Mouse (Mus musculus): ENCODE measurements around the gene Bach2. TPM values are rescaled to one million over a fixed set of nuclear protein-coding genes. Genes with fewer than 3 reads are reported as not detected.

Gene Bach2
- total RNA-seq, 2 experiments from 2014 or later: 21.4 to 29.7 TPM

DNA sequence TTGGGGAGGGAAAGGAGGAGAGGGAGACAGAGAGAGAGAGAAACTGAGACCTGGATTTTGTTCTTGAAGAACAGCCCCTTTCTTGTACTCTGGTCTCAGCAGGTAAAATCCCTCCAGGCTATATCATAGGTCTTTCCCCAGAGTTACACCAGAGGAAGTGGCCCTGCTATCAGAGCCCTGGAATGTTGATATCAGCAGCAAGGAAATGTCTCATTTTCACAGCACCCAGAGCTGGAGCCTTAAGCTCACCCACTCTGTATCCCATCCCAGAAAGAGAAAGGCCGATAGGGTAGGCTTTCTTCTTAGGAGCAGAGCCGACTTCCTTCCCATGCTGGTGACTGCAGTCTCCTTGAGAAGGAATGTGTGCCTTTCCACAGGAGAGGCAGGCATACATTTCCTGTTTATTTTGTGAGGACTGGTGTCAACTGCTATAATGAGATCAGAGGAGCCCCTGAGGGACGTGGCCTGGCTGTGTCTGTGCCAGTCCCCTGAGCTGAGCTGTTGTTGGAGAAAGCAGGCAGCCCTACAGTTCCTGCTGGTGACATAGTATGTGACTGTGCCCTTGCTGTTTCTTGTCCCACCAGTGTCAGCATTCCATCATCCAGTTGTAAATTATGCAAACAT, 67.7 kb downstream of the Bach2 start:
- intact Hi-C loops (cut with DNase I): no loop called here

DNA sequence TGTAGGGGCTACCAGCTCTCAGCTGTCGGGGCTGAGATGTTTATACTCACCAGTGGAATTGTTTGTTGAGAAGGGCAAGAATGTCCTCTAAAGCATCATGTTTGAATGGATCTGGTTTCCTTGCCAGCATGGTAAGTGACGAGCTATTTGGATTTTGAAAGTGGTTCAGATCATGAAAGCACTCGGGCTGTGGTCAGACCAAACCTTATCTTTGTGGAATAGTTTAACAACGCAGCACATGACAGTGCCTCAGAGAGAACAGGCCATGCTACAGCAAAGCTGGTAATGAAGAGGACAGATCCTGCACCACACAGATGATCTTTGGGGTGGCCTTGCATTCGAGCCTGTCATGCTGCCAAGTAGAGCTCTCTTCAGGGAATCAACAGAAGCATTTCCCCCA, 68.6 kb downstream of the Bach2 start:
- intact Hi-C loops (cut with DNase I): no loop called here

More for the DNA sequence above, 67.7 kb downstream of the Bach2 start:
- DNase-seq (ENCODE audit: extremely low spot score in 1 of 2, low spot score in 2 of 2): peak in 1 of 2 experiments; percentile 34

DNA sequence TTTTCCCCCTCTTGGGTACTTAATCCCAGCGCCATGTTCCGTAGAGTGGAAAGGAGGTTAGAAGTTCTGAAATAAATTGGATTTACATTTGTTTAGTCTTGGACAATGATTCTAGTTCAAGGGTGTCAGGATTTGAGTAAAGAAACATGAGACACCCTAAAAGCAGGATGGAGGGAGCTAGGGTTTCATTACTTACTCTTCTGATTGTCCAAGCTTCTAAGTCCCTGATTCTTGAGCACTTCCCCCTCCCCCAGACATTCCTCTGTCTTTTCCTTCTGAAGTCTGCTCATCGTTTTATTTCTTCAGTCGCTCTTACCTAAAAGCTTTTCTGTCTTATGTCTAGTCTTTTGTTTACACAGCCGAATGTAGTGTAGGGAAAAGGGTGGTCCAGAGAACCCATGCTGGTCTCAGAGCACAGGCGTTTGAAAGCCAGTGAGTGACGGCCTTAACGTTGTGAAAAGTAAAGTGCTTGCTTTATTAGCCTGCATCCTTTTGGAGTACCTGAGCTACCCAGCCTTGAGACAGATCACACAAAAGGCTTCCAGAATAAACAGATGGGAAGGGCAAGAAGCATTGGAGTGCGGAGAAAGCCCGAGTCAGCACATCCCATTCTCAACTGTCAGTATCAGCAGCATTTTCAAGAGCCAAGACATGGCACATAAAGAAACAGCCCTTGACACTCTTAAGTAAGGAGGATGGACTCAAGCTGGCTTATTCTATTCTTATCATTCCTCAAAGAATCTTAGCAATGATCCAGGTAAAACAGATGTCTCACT, 73.8 kb downstream of the Bach2 start:
- intact Hi-C loops (cut with DNase I): no loop called here
- DNase-seq (ENCODE audit: extremely low spot score in 1 of 2, low spot score in 2 of 2): no peak

More for the DNA sequence above, 68.6 kb downstream of the Bach2 start:
- DNase-seq (ENCODE audit: extremely low spot score in 1 of 2, low spot score in 2 of 2): no peak

DNA sequence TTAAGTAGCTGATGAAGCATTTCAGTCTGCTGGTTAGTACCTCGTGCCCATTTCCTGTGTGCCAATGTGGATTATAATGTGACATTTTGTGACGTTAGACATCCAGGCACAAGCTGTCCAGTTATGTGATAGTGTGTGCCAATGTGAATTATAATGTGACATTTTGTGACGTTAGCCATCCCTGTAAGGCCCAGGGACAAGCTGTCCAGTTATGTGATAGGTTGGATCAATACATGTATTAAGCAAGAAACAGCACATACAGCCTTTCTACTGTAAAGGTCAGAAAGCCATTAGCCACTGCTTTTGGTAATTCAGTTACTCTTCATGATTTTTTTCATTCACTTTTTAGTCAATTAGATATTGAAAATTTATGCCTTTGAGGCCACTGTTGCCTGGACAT, 76.3 kb downstream of the Bach2 start:
- no peak for DNase-seq (ENCODE audit: extremely low spot score in 1 of 2, low spot score in 2 of 2)
- intact Hi-C loops (cut with DNase I): no loop called here

DNA sequence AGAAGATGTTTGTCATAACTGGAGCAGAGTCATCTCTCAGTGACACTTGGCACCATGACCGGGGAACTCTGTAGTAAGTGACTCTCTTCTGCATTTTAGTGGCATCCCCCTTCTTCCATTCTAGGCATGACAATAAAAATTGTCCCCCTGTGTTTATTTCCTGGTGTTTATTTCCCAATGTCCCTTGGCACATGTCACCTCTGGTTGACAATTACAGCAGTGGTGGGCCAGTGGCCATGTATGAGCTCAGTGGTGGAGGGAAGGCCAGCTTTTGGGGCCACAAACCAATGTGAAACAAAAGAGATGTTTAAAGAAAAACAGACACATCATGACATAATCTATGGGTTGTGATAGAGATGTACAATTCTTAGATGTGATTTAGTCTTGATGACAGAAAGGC, 80.0 kb downstream of the Bach2 start:
- intact Hi-C loops (cut with DNase I): no loop called here
- no peak for DNase-seq (ENCODE audit: extremely low spot score in 1 of 2, low spot score in 2 of 2)

DNA sequence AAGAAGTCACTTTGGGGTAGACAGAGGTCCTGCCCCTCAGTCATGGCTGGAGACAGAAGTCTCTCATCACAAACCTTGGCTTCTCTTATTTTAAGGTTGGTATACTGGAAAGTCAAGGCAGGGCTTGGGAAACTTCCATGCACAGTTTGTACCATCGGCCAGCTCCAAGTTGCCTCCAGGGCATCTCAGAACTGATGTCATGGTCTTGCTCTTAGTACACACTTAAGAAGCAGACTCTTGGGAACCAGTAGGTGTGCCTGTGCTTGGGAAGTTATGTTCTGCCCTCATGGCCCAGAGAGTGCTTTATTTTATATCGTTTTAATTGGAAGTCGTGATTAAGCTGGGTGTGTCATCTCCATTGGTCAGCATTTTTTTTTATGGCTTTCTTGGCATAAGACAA, 80.7 kb downstream of the Bach2 start:
- DNase-seq (ENCODE audit: extremely low spot score in 1 of 2, low spot score in 2 of 2): no peak
- intact Hi-C loops (cut with DNase I): no loop called here

DNA sequence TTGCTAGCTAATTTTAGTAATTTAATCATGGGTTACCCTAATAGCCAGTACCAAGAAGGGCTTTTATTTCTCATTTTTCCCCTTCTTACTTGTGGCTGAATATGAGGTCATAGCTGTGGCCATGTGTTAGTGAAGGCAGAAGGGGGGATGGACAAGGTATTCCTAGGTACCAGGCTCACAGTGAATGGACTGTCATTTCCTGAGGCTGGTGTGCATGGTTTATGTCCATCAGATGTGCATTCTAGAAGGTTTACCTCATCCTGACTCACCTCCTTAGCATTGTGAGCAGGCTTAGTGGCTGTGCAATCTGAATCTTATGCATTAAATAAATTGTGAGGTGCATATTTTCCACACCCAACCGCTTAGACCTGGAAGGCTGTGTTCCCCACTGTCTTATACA, 81.4 kb downstream of the Bach2 start:
- intact Hi-C loops (cut with DNase I): no loop called here
- no peak for DNase-seq (ENCODE audit: extremely low spot score in 1 of 2, low spot score in 2 of 2)

DNA sequence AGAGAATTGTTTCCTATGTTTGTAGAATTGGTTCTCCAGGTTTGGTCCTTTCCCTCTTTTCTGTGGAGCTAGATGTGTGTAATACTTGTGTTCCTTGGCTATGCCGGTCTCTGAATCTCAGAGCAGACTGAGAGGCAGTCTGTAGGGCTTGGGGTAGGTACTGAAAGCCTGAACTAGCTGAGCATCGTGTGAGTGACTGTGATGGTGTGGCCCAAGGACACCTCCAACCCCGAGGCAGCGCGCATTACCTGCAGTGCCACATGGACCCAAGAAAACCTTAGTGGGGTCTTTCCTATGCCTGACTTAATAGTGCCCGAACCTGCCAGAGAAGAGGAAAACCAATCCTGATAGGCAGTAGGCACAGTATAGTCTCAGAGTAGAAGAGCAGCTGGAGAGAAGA, 85.5 kb downstream of the Bach2 start:
- intact Hi-C loops (cut with DNase I): no loop called here

DNA sequence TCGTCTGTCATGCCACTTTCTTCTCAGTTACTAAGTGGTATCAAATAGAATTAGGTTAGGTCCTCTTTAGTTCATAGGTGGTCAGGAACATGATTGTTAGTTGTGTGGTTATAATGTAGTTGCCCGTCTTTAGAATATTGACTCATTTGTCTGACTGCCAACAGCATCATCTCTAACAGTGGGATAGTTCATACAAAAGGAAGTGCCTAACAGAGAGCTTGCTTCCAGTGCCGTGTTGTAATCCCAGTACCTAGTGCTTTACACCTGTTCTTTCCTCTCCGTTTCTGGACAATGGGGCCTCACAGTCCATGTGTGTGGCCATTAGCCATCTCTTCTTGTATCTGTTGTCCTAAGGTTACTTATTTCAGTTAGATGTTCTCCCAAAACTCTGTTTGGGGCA, 86.4 kb downstream of the Bach2 start:
- intact Hi-C loops (cut with DNase I): no loop called here
- no peak for DNase-seq (ENCODE audit: extremely low spot score in 1 of 2, low spot score in 2 of 2)

More for the DNA sequence above, 85.5 kb downstream of the Bach2 start:
- DNase-seq (ENCODE audit: extremely low spot score in 1 of 2, low spot score in 2 of 2): no peak

DNA sequence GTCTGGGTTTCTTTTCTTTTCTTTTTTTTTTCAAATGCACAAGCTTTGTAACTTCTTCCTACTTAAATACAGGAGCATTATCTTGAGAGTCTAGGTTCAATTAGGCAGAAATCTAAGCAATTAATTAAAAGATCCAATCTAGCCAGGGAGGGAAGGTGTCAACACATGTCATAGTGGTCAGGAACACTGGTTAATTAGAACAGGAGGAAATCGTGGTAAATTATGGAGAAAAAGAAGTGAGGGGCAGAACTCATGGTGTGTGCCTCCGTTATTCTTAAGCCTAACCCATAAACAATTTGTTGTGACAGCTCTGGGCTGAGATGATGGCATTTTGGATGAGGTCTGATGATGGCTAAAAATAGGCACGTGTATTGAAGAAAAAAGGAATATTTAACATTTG, 87.0 kb downstream of the Bach2 start:
- intact Hi-C loops (cut with DNase I): no loop called here
- no peak for DNase-seq (ENCODE audit: extremely low spot score in 1 of 2, low spot score in 2 of 2)

DNA sequence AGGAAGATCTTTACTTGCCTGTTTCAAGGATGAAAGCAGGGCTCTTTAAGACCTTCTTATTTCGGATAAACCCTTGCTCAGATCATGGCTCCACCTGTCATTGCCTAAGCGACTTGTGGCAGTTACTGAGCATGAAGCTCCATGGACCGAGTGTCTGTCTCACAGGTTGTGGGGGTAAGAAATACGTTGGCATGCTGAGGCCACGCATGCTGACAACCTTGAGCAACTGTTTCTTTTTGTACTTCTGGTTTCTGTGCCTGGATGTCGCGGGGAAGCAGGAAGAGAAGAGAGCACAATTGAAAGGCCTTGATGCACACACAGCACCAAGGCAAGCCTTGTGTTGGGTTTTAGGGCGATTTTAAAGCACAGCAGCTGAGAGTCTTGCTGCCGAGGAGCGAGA, 87.7 kb downstream of the Bach2 start:
- DNase-seq (ENCODE audit: extremely low spot score in 1 of 2, low spot score in 2 of 2): no peak
- intact Hi-C loops (cut with DNase I): no loop called here

DNA sequence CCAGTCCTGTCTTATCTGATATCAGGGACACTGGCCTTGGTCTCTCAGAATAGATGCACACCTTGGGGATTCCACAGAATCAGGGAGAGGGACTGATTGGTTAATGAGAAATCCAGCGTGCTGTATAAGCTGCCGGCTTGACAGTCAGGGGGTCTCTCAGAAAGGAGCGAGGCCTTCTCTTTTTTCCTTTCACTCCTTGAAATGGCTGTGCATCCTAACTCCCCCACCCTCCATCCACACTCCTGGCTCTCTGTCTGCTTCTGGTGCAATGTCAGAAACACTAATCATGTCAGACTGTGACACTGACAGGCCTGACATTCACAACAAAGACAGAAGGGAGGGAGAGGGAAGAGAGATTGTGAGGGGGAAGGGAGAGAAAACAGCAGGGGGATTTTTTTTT, 88.3 kb downstream of the Bach2 start:
- intact Hi-C loops (cut with DNase I): no loop called here
- no peak for DNase-seq (ENCODE audit: extremely low spot score in 1 of 2, low spot score in 2 of 2)

DNA sequence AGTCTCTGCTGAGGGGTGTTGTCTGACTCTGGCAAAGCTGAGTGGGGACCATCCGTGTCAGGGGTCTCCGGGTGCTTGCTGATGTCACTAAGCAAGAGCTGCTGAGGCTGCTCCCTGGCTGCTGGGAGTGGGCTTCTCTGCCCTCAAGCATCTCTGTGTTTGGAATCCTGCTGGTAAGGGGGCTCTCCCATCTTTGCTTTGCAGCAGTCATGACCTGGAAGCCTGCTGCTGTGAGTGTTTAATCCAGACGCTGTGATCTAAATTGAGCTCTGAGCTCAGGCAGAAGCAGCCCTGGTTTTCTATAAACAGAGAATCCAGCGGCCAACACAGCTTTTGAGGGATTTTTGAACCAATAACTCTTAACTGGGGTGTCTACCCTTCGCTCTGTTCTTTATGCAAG, 89.0 kb downstream of the Bach2 start:
- no peak for DNase-seq (ENCODE audit: extremely low spot score in 1 of 2, low spot score in 2 of 2)
- intact Hi-C loops (cut with DNase I): no loop called here

DNA sequence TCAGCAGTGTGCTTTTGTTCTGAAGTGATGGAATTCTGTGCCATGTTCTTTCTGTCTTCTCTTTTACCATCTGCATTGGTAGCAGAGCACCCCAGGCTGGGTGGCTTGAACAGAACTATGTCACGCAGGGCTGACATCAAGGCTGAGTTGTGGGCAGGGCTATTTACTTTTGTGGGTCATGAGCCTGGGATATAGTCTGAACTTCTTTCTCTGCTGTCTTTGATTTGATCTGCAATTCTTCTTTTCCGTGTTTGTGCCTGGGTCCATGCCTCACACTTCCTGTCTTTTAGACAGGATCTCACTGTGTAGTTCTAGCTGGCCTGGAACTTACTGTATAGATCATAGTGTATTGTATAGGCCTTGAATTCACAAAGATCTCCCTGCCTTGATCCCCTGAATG, 90.0 kb downstream of the Bach2 start:
- intact Hi-C loops (cut with DNase I): no loop called here

DNA sequence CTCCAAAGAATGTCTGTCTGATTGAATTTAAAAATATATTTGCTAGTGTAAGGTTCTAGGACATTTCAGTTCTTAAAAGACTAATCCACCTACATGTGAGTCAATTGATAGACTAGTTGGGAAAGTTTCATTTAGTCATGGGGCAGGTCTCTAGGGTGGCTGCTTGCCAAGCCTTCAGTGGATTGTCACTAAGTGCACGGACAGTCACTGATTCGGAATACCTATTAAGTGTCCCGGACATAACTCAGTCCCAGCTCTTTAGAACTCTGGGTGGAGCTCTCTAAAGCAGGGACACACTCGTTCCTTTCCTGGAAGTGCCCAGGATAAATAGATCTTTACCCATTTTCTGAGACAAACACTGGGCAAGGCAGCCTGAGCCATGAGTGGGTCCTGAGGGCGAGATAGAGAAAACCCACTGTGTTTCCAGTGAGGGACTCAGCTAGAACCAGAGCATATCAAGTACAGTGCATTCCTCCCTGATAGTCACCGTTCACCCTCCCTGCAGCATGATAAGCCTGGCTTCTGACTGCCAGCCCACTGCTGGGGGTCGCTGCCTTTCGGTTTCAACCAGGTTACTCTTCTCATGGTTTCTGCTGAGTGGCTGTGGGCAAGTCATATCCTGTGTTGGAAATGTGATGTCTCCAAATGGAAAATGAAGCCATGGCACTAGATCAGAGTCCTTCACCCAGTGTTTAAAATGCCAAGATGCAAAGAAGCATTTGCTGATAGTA, 92.1 kb downstream of the Bach2 start:
- intact Hi-C loops (cut with DNase I): no loop called here

More for the DNA sequence above, 90.0 kb downstream of the Bach2 start:
- no peak for DNase-seq (ENCODE audit: extremely low spot score in 1 of 2, low spot score in 2 of 2)

DNA sequence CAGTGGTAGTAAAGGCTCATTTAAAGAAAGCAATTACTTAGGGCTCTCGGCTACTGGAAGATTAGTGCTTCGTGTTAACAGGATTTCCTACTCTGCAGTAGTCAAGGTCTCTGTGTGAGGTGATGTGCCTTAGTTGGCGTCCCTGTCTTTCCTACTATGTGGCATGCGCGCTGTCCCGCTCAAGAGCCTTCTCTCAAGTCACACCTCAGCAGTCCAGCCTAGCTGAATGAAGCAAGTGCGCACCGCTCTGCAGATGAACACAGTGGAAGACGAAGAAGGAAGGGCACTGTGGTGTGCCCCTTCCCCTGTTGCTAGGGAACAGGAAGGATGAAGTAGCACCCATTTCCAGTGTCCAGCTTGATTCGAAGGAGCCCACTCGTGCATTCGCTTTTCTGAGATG, 93.4 kb downstream of the Bach2 start:
- no peak for DNase-seq (ENCODE audit: extremely low spot score in 1 of 2, low spot score in 2 of 2)
- intact Hi-C loops (cut with DNase I): no loop called here

More for the DNA sequence above, 92.1 kb downstream of the Bach2 start:
- no peak for DNase-seq (ENCODE audit: extremely low spot score in 1 of 2, low spot score in 2 of 2)

DNA sequence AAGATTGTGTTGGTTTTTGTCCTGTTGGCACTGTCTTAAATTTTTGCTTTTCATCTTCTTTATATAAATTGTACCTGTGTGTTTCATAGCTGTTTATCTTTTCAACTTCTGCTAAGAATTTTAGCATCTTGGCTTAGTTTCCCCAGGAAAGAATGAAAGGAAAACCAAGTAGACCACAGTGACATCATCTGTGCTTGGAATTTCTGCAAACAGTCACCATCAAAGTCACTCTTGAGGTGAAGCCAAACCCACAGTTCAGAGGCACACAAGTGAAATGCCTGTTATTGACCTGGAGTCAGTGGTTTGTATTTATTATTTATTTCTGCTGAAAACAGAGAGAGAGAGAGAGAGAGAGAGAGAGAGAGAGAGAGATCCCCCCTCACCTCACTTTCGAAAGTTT, 95.5 kb downstream of the Bach2 start:
- intact Hi-C loops (cut with DNase I): no loop called here
- no peak for DNase-seq (ENCODE audit: extremely low spot score in 1 of 2, low spot score in 2 of 2)

DNA sequence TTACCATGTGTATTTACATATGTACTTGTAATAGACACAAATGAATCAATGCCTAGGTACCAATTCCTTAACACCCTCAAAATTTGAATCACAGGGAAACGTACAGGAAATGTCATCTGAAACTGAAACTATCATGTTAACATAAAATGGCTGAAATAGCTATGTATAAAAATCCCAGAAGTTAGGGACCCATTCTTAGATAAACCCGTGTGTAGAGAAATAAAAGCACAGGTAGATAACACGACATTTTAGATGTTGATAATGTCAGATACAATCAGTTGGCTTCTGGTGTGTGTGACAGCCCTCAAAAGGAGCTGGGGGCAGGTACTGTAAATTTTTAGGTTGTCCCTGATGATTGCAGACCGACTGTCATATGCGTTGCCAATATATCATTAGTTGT, 96.2 kb downstream of the Bach2 start:
- DNase-seq (ENCODE audit: extremely low spot score in 1 of 2, low spot score in 2 of 2): no peak
- intact Hi-C loops (cut with DNase I): no loop called here

DNA sequence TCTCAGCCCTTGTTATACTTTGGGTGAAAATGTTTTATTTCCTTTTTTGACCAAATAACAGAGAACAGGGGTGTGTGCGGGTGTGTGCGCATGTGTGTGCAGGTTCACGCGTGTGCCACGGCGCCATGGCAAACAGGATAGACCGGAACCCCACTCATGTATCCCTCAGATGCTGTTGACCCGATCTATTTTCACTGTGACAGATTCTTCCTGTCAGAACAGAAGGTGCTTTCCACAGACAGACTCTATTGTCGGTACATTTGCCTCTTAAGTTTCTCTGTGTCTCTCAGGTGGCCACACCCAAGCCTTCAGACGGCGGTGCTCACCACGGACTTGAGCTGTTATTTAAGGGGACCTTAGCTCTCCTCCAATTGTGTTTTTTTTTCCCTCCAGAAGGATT, 97.1 kb downstream of the Bach2 start:
- intact Hi-C loops (cut with DNase I): no loop called here
- DNase-seq (ENCODE audit: extremely low spot score in 1 of 2, low spot score in 2 of 2): no peak

DNA sequence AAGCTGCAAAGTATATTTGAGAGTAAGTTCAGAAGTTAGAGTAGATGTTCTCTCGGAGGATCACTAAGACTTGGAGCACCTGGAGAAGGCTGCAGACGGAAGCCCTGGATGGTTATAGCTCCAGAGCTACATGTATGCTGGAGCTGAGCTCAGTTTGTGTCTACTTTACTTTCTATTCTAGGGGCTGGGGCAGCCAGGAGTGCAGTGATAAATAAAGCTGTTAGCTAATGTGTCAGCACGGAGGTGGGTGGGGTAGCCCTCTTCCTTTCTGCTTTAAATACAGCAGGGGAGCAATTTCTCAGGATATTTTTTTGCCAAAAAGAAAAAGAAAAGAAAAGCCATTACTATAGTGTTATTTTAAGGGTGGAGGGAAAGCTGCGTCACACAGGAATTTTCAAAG, 98.0 kb downstream of the Bach2 start:
- intact Hi-C loops (cut with DNase I): no loop called here
- no peak for DNase-seq (ENCODE audit: extremely low spot score in 1 of 2, low spot score in 2 of 2)

Data from left cerebral cortex, postnatal 10 days (tissue).